Mouse (Mus musculus) left cerebral cortex, adult 18-20 months (tissue): ENCODE measurements at regions not wholly inside any gene's neighbourhood (a gene's known extent, or its start where the extent isn't known, plus 50 kb on each side); places are given as distances from the start of the nearest gene placed in this dataset.

Experiments
- DNase-seq, 2 experiments: peaks; one replicate each; pipeline ENCODE4 v3.0.0; 2021 to 2022; ENCODE audit warnings: low spot score in 2 of 2, mixed read lengths in 1 of 2

DNA sequence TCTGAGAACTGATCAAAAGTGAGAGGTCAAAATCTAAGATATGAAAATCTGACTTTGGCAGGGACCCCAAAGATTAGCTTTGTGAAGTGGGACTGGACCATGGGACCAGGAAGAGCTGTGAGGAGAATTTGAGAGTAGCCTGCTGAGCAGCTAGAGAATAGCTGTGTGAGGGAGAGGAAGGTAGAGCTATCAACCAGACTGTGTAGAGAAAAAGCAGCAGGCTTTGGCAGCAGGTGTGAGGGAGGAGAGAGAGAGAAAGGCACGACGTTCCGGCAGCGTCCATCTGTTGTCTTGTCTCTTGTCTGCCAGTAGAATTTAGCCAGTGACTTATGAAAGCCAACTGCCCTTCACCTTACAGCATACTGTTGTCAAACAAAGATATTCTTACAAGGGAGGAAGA lies 412.1 kb downstream of the Slitrk2 start:
- DNase-seq: peak; percentile 5 to 13

- DNase-seq: no peak
Measured at GRCm38 (mm10) chrX:67062509-67063030, 413.5 kb downstream of the Slitrk2 start.

DNA sequence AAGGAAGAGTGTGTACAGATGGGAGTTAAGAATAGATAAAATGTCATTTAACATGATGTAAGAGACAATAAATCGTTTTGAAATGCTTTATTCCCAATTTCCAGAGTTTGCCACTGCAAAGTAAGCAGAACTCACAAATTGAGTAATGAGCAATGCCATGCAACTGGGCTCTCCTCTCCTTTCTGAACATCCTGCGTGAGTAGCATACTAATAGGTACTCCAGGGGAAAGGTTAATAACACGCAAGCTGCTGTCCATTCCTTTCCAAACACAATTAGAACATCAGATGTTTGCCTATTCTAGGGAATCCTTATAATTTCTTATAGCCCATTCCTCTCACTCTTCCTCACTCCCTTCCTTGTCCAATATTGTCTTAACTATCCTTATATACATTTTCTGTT lies 443.3 kb downstream of the Slitrk2 start:
- DNase-seq: no peak
